Mouse (Mus musculus) erythroblast, embryonic 14.5 days (primary cell): ENCODE results near the gene Elovl4.

Experiments used
- GATA1 ChIP-seq: IDR thresholded peaks from 2 replicates; pipeline ENCODE4 v1.6.1; 2012; ENCODE audit warnings: low read length, inconsistent platforms, mixed read lengths
- TAL1 ChIP-seq: IDR thresholded peaks from 3 replicates; pipeline ENCODE4 v1.6.1; 2012; ENCODE audit warnings: low read length, inconsistent platforms, mixed read lengths

DNA sequence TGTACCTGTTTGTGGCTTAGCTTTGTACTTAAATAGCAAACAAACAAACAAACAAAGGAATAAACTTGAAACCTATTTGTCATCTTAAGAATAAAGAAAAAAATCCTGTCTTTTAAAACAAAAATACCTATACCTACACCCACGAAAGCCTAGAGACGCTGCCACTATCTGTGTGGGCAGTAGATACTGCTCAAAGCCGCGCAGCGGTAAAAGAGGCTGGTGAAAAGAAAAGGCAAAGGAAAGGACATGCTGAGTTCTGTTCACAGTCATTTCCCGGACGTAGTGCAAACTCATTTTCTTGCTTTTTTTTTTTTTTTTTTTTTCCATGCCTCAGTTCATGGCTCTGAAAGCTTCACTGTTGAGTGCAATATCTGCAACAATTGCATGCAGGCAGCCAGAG is 13.1 kb upstream of the Elovl4 start:
- TF ChIP-seq GATA1: no peak
- TF ChIP-seq TAL1: no peak
